Mouse (Mus musculus): ENCODE data around the gene Spred2.

Gene Spred2

DNA sequence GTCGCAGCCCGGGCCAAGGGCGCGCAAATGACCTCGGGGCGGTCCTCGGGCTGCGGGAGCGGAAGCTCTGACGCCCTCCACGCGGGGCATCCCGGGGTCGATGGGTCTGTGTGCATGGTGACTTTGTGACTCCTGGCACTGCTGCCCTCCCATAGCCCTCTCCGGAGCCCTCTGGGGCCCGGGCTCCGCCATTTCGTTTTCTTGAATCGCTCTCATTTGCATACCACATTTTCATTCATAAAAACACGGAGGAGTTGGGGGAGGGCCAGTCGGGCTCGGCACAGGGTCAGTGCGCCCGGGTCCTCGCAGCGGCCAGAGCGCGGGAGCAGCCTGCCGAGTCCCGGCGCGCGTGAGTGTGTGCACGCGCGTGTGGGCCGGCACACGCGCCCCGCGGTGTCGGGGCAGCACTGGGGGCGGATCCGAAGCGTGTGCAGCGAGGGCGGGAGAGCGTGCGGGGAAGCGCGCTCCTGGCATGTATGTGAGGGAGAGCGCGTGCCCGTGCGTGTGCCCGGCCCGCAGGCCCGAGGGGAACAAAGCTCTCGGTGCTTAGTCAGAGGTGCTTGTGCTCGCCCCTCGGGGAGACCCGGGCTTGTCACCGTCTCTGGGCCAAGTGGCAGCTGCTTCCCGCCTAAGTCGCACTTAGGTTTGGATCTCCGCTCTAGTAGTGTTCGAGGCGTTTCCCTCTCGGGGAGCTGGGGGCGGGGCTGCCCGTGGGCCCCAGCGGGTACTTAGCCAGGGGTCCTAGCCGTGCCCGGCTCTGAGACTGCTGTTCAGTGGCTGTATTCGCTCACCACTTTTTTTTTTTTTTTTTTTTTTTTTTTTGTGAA, 1.2 kb downstream of the Spred2 start:
- peak; percentile 64 for DNase-seq (ENCODE audit: low spot score)

DNA sequence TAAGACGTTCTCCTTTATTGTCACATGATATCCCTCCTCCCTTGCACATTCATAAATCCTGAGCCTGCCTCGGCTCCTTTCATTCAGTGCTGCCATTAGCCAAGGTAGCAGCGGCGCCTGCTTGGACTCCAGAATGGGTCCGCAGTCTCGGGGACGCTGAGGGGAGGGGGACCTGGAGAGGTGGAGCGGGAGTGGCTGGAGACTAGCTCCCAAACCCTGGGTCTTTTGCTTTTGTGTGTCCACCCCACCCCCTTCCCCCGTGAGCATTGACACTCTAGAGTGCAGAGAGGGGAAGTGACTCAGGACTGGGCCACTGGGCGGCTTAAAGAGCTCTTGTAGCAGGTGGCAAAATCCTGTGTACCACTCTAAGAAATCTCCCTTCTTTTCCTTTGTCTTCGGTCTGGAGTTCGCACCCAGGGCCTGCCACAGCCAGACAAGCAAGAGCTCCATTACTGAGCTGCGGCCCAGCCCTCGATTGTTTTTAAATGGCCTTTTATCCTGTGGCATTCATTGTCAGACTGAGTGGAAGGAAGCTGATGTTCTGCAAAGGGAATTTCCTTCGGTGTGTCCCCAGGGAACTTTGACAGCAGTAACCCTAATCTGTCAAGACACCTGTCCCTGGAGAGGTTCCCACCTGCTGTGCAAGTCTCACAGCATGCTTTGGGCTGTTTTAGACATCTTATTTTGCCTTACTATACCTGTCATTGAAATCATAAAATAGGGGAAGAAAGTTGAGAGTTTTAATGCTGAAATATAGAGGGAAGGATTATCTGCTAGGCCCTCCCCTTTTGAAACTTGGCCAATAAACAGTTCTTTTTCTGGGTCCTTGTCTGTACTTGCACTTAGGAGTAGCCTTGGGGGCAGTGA, 2.0 kb downstream of the Spred2 start:
- no peak for DNase-seq (ENCODE audit: low spot score)

DNA sequence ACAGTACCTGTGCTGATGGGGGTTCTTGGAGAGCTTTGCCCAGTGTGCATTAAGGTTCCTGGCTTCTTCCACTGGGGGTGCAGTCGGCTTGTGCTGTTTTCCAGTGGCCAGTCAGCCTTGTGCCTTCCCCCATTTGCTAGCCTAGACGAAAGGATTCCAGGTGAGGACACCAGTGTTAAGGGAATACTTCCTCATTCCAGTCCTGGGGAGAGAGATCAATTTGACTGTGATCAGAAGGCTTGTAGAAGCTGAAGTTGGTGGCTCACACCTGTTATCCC, 2.6 kb downstream of the Spred2 start:
- DNase-seq (ENCODE audit: low spot score), result no peak

DNA sequence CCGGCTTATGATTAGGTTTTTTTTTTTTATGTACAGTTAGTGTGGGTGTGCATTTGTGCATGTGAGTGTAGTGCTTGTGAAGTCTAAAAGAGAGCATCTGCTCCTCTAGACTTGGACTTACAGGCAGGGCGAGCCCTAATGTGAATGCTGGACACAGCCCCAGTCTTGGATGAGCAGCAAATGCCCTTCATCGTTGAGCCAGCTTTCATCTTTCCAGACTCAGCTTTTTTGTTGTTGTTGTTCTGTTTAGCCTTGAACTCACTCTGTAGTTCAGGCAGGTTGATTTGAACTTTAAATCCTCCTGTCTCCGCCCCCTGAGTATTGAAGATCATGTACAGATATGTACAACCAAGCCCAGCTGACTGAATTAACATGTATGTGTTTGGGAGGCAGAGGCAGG, 4.5 kb downstream of the Spred2 start:
- no peak for DNase-seq (ENCODE audit: low spot score)

DNA sequence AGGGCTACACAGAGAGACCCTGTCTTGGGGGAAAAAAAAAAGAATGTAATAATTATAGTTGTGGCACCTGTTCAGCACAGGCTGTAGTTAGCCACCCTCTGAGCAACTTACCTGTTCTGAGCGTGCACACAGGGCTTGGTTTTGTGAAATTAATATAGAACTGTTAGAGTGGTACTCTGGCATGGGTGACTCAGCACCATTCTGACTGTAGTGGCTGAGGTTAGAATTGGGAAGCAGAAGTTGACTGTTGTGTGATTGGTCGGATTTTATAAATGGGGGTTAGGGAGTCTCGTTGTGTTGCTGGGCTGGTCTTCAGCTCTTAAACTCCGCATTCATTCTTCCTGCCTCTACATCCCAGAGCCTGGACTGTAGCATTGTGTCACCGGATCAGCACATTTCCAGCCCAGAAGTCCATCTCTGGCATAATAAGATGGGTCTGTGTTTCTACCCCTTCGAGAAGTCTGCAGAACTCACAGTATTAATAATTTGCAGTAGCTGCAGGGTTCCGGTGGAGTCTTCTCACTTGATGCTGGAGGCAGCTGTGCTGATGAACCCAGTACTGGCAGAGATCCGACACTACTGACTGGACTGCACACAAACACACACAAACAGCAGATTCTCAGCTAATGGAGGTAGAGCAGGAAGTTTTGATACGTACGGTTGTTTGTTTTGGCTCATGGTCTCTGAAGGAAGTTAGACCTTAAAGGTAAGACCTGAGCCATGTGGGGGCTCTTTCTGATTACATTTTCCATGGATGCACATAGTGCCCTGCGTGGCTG, 5.1 kb downstream of the Spred2 start:
- no peak for DNase-seq (ENCODE audit: low spot score)

DNA sequence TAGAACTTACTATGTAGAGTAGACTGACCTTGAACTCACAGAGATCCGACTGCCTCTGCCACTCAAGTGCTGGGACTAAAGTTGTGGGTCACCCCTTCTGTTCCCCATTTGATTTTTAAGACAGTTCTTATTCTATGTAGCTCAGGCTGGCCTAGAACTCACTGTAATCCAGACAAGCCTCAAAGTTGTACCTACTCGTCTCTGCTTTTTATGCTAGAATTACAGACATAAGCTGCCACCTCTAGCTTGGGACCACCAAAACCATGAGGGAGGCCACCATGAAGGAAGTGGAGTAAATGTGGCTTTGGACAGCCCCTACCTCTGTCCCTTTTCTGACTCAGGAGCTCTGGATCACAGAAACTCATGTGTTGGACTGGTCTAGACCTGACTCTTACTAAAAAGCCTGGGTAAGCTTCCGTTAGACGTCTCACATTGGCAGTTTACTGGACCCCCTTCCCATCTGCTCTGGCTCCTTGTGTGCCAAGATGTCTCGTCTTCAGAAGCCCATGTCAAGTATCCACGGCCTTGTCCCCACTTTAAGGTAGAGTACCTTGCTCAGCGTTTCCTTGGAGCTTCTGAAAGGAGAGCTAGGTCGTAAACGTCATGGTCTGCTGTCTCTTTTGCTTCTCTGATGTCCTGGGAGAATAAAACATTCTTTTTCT, 7.5 kb downstream of the Spred2 start:
- no peak for DNase-seq (ENCODE audit: low spot score)

DNA sequence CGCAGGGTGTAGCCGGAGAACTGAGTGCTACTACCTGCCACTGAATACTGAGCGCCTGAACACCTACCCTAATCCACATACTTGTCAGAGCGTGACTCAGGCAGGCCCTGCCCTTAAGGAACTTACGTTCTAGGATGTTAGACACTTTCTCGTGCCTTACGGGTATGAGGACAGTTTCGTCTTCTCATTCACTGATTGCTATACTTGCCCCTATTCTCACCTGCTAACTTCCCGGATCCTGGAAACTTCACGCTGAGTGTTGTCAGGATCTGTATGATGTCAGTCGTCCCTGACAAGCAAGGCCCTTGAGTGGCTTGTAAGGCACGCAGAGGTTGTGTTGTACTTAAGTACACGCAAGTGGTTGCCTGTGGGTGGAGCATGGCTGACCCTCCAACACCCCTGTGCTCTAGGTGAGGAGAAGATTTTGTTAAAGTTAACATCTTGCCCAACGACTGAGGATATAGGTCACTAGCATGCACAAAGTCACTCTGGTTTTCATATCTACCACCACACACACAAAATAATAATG, 8.9 kb downstream of the Spred2 start:
- DNase-seq (ENCODE audit: low spot score), result no peak

DNA sequence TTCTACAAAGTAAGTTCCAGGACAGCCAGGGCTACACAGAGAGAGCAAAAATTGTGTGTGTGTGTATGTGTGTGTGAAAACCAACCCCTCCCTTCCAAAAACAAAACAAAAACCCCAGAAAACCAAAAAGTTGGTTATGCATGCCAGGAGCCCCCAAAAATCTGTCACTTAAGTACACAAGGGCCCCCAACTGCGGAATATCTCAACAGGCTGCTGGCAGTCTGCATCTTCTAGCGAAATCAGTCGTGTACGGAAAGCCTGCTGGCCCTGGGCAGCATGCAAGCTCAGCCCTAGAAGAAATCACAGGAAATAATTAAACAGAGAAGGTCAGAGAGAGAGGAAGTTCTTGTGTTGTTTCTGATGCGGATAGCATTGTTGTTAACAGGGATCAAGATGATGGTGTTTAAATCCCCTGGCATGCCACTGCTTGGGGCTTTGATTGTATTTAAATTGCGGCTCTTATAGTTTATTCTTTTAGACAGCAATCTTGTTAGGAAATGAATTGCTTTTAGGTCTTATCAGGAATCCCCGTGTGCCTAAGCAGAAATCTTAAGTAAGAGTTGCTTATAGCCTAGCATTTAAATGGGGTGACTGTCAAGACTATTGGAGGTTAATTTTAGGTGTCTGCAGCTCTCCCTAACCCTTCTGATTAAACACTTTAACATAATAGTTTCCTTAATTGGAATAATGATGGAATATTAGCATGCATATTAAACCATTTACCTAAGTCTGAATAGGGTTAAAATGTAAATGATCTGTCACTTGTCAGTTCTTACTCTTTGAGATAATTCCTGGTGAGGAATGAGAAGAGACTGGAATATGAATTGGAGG, 11.6 kb downstream of the Spred2 start:
- DNase-seq (ENCODE audit: low spot score), result no peak

DNA sequence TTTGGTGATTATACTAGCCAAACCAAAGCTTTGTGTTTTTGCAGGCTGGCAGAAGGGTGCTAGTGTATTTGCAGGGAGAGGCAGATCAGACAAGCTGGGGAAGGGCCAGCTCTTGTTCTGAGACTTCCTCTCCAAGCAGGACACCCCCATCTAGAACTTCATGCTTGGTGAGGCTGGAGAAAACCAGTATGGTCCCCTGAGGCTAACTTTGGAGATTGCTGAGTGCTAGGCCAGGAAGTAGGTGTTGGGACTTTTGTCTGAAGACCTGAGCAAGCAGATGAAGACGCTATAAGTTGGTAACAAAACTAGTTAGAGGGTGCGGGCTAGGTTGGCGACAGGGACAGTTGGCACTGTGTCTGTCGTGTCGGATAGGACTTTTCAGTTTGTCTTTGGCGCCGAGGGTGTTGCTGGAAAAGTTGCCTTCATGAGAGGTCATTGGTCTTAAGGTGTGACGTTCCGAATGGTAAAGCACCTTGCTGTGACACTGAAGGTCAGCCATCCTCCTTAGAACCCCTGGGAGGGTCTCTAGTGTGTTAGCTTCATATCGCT, 14.4 kb downstream of the Spred2 start:
- DNase-seq (ENCODE audit: low spot score), result no peak

DNA sequence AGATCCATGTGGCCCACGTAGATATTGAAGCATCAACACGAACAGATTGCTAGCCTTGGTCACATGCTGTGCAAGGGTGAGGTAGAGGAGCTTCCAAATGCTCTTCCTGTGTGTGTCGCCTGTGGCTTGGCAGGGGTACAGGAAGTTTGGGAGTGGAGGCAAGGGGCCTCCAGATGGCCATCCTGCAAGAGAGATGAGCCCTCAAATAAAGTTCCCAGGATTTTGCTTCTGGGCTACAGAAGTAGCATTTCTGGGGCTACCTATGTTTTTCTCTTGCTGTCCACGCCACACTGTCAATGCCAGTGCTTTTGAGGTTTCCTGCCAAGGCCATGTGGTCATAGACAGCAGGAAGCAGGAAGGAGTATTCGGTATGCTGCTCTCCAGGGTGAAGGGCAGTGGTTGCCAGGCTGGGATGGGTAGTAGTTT, 15.1 kb downstream of the Spred2 start:
- DNase-seq (ENCODE audit: low spot score), result no peak

DNA sequence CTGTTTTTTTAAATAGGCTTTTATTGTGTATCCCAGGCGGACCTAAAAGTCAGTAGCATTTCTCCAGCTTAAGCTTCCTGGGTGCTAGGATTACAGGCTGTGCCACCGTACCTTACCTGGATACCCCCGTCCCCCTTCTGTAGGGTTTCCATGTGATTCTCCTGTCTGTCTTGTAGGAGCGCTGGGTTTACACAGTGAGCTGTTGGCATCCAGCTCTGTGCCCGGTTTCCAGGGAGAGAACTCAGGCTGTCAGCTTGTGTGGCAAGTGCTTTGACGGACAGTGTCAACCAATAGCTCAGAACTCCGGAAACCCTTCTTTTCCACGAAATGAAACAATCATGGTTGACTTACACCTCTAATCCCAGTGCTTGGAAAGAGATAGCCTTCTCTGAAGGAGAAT, 15.7 kb downstream of the Spred2 start:
- DNase-seq (ENCODE audit: low spot score), result no peak

DNA sequence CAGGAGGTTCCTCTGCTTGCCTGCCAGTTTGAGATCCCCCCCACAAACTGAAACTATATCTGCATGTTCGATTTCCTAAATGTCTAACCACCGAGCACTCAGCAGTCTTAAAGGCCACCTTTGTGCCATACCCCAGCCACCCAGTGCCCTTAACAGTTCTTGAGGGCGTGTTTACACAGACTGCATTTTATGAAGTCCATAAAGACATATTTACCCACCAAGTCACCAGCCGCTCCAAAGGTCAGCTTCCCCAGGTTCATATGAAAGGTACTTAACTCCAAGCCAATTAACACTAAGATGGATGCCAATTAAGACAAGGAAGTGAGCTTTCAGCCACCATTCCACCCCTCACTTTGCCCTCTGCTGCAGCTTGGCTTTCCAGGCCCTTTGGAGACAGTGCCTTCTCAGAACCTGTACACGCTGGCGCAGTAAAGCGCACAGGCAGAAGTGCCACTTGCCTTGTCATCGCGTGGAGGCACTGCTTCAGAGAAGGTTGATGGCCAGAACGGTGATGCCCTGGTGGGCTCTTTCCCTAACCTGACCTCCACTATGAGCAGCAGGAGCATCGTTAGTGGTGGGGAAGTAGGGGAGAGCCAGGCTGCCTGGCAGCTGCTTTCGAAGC, 17.1 kb downstream of the Spred2 start:
- DNase-seq (ENCODE audit: low spot score), result no peak

DNA sequence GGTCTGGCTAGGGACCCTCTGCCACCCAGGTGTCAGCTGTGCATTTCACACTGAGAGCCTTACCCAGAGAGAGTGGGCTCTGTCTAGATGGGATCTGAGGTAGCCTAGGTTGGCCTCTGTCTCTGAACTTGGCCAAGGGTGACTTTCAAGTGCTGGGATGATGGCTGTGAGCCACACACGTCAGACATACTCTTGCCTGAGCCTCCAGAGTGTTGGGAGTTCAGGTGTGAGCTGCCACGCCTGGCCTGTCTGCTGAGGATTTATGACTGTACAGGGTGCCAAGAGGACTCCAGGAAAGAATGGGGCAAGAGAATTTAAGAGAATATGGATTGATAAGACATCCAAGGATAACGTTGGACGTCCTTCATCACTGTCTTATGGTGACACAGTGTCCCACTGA, 17.8 kb downstream of the Spred2 start:
- DNase-seq (ENCODE audit: low spot score), result no peak

DNA sequence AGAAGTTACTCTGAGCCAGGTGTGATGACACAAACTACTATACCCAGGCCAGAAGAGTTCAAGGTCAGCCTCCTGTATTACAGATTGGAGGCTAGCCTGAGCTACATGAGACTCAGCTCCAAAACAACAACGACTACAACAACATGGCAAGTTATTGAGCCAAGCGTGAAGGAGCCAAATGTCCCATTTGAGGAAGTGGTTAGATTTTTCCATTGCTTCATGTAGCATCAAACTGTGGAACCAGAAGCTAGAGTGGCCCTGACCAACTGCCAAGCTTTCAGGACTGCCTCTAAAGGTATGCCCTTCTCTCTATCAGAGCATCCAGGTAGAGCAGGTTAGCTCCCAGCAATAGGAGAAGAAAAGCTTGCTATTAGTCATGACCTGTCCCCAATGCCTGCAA, 19.6 kb downstream of the Spred2 start:
- DNase-seq (ENCODE audit: low spot score), result no peak

DNA sequence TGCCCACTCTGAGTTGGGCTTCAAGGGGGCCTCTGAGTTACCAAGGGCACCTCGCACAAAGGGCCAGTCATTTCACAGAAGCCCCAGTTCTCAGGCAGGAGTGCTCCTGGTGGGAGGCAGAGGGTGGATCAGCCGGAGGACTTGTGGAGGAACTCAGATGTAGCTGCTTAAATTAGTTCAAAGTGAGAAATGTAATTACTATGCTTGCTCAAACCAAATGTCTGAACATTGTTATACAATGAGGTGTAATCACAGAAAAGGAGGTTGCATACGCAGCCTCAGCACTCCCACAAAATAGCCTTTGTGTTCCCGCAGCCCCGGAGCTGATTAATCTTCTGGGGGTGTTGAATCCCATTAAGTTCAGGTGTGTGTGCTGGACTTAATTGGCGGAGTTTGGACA, 20.5 kb downstream of the Spred2 start:
- DNase-seq (ENCODE audit: low spot score), result no peak

DNA sequence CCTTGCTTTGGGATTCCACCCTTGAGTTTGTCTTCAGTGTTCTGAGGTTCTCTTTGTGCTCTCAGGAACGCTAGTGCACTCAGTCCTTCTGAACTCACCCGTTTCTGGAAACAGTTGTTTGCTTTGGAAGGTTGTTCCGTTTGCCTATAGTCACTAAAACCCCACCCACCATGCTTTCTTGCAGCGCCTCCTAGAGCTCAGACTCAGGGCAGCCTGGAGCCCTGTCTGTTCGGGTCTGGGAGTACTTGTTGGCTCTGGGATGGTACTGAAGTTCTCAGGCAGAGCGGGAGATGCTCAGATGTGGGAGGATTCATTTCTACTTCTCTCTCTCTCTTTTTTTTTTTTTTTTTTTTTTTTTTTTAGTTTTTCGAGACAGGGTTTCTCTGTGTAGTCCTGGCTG, 22.5 kb downstream of the Spred2 start:
- no peak for DNase-seq (ENCODE audit: low spot score)

DNA sequence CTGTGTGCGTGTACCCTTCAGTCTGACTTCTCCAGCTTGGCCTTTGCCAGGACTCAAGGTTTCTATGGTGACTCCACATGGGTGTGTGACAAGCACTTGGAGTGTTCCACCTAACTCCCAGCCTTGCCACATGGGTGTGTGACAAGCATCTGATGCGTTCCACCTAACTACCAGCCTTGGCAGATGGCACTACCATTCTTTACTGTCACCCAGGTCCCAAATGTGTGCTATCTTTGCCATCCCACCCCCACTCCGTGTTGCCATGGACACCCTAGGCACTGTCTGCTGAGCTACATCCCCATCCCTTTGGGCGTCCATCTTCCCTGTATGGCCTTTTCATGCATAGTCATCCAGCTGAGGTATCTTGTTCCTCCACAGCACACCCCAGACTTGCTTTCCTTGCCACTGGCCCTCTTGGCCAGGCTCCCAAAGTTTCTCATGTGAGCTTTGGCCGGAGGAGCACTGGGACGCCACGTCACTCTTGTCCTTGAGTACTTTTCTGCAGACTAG, 23.5 kb downstream of the Spred2 start:
- DNase-seq (ENCODE audit: low spot score), result peak; percentile 40

DNA sequence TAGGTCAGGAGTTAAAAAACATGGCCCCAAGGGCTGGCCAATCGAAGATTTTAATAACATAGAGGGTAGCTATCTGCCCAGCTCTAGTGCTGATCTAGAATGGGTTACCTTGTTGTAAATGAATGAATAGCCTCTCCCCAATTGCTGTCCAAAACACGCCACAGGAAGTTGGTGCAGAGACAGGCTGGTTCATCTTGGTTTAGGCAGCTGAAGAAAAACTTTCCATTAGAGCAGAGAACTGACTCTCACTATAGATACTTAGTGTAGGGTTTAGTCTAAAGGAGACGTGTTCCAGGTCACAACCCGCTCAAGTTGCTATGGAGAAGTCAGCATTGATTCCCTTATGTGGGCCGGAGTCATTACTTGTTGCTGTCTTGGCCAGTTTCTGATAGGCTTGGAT, 25.6 kb downstream of the Spred2 start:
- no peak for DNase-seq (ENCODE audit: low spot score)

DNA sequence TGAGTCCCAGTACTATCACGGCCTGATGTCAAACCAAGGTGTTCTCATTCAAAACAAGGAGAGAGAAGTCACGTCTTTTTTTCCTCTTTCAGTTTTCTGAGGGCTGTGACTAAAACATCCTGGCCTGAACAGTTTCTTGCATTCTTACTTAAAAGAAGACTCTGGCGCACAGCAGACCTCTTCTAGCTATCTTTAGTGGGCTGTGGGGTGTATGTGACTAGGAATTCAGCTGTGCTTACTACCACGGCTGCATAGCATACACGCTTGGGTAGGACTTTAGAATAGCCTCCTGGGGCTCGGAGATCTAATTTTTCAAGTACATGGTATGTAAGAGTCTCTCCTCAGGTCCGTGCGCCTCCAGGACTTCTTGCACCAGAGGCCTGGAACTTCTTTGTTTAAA, 26.0 kb downstream of the Spred2 start:
- no peak for DNase-seq (ENCODE audit: low spot score)

DNA sequence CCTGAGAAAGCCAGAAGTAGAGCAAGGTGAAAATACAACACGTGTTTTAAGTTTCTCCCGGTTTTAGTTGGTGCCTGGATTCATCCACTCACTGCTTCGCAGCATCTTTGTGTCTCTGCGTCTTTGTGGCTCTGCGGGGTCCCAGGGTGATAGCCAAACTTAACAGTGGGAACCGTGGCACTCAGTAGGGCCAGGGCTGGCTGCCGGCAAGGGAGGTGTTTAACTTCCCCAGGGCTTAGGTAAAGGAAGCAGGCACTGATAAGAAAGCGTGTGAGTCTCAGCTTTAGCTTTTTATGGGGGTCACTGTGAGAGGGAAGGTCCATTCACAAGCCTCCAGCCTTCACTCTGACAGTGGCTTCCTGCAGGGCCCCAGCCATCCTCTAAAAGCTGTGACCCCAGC, 28.8 kb downstream of the Spred2 start:
- DNase-seq (ENCODE audit: low spot score), result no peak
